Mouse (Mus musculus): ENCODE measurements around the gene Nelfe. TPM values are rescaled to one million over a fixed set of nuclear protein-coding genes. Genes with fewer than 3 reads are reported as not detected.

Gene Nelfe
- total and polyA plus RNA-seq, 2 experiments from 2014 or later, result 32.9 to 63.5 TPM

- Histone ChIP-seq H3K36me3 (ENCODE audit: insufficient read depth, low read length) (peaks cover 40% of the 10 kb centered on the region), H3K4me1 (ENCODE audit: insufficient read depth, low read length) (peaks cover 13% of the 10 kb centered on the region; the same call in 1 of the 2 replicates), H3K4me3 (ENCODE audit: low read length) (no peak overlapping the region), H3K9ac (replicated peaks; ENCODE audit: low read length) (no peak overlapping the region), H3K27me3 (ENCODE audit: insufficient read depth, low read length) (no peaks in the 10 kb centered on the region), H3K9me3 (ENCODE audit: low read length) (no peaks in the 10 kb centered on the region), H3K4me2 (ENCODE audit: low read depth, low read length) (no peak overlapping the region), H3K27ac (no peak overlapping the region)
- ATAC-seq (no peak), DNase-seq (ENCODE audit: low spot score) (no peak)
- no peak for TF ChIP-seq CTCF (IDR thresholded peaks at IDR 0.05; ENCODE audit: low read depth)
- 82% methylated on average over 6 of the region's 6 CpGs for WGBS
Observed at GRCm38 (mm10) chr17:34847192-34847591, 3.0 kb upstream of the Nelfe start.

GRCm38 (mm10) chr17:34847615-34848014 lies 2.6 kb upstream of the Nelfe start:
- 92% methylated on average over 7 of the region's 7 CpGs for WGBS
- Histone ChIP-seq H3K4me1 (ENCODE audit: insufficient read depth, low read length) (peaks cover 13% of the 10 kb centered on the region; the same call in 1 of the 2 replicates), H3K36me3 (ENCODE audit: insufficient read depth, low read length) (peaks cover 37% of the 10 kb centered on the region), H3K9ac (replicated peaks; ENCODE audit: low read length) (no peak overlapping the region), H3K4me3 (ENCODE audit: low read length) (no peak overlapping the region), H3K27me3 (ENCODE audit: insufficient read depth, low read length) (no peaks in the 10 kb centered on the region), H3K27ac (no peak overlapping the region), H3K9me3 (ENCODE audit: low read length) (no peaks in the 10 kb centered on the region), H3K4me2 (ENCODE audit: low read depth, low read length) (no peak overlapping the region)
- ATAC-seq (no peak), DNase-seq (ENCODE audit: low spot score) (no peak)
- no peak for TF ChIP-seq CTCF (IDR thresholded peaks at IDR 0.05; ENCODE audit: low read depth)

GRCm38 (mm10) chr17:34850517-34851125 lies 430 bp downstream of the Nelfe start:
- no peaks in the 10 kb centered on the region for H3K27me3 ChIP-seq (ENCODE audit: insufficient read depth, low read length)
- peaks cover 47% of the 10 kb centered on the region for H3K36me3 ChIP-seq (ENCODE audit: insufficient read depth, low read length)
- DNase-seq (ENCODE audit: low spot score) (no peak), ATAC-seq (no peak)
- peak overlapping the region; percentile 56; the same call in 1 of the 2 replicates for H3K27ac ChIP-seq
- peak overlapping the region; percentile 92 for H3K4me3 ChIP-seq (ENCODE audit: low read length)
- H3K9me3 ChIP-seq (ENCODE audit: low read length), result no peaks in the 10 kb centered on the region
- peak overlapping the region; percentile 71 for H3K9ac ChIP-seq (replicated peaks; ENCODE audit: low read length)
- peaks cover 13% of the 10 kb centered on the region; the same call in 1 of the 2 replicates for H3K4me1 ChIP-seq (ENCODE audit: insufficient read depth, low read length)
- TF ChIP-seq CTCF (IDR thresholded peaks at IDR 0.05; ENCODE audit: low read depth), result no peak
- WGBS, result 2% methylated on average over 25 of the region's 25 CpGs
- peak overlapping the region; percentile 88 for H3K4me2 ChIP-seq (ENCODE audit: low read depth, low read length)

- Histone ChIP-seq H3K4me3 (ENCODE audit: low read length) (no peak overlapping the region), H3K9me3 (ENCODE audit: low read length) (no peaks in the 10 kb centered on the region), H3K4me2 (ENCODE audit: low read depth, low read length) (no peak overlapping the region), H3K9ac (replicated peaks; ENCODE audit: low read length) (no peak overlapping the region), H3K36me3 (ENCODE audit: insufficient read depth, low read length) (peaks cover 39% of the 10 kb centered on the region), H3K27ac (no peak overlapping the region), H3K4me1 (ENCODE audit: insufficient read depth, low read length) (peaks cover 13% of the 10 kb centered on the region; the same call in 1 of the 2 replicates), H3K27me3 (ENCODE audit: insufficient read depth, low read length) (no peaks in the 10 kb centered on the region)
- no peak for ATAC-seq
- DNase-seq (ENCODE audit: low spot score), result no peak
- no peak for TF ChIP-seq CTCF (IDR thresholded peaks at IDR 0.05; ENCODE audit: low read depth)
- WGBS, result 83% methylated on average over 8 of the region's 8 CpGs
Observed at GRCm38 (mm10) chr17:34853511-34853910, 3.3 kb downstream of the Nelfe start.

GRCm38 (mm10) chr17:34854761-34855160 lies 4.6 kb downstream of the Nelfe start:
- 93% methylated on average over 3 of the region's 3 CpGs for WGBS
- no peaks in the 10 kb centered on the region for H3K27me3 ChIP-seq (ENCODE audit: insufficient read depth, low read length)
- no peak for DNase-seq (ENCODE audit: low spot score)
- no peak overlapping the region for H3K4me2 ChIP-seq (ENCODE audit: low read depth, low read length)
- H3K9me3 ChIP-seq (ENCODE audit: low read length), result no peaks in the 10 kb centered on the region
- H3K4me1 ChIP-seq (ENCODE audit: insufficient read depth, low read length), result peaks cover 9% of the 10 kb centered on the region; the same call in 1 of the 2 replicates
- ATAC-seq, result no peak
- no peak for TF ChIP-seq CTCF (IDR thresholded peaks at IDR 0.05; ENCODE audit: low read depth)
- no peak overlapping the region for H3K9ac ChIP-seq (replicated peaks; ENCODE audit: low read length)
- peaks cover 39% of the 10 kb centered on the region for H3K36me3 ChIP-seq (ENCODE audit: insufficient read depth, low read length)
- no peak overlapping the region for H3K27ac ChIP-seq
- H3K4me3 ChIP-seq (ENCODE audit: low read length), result no peak overlapping the region

GRCm38 (mm10) chr17:34855825-34856224 lies 5.6 kb downstream of the Nelfe start:
- Histone ChIP-seq H3K4me2 (ENCODE audit: low read depth, low read length) (no peak overlapping the region), H3K4me3 (ENCODE audit: low read length) (no peak overlapping the region), H3K9ac (replicated peaks; ENCODE audit: low read length) (no peak overlapping the region), H3K9me3 (ENCODE audit: low read length) (no peaks in the 10 kb centered on the region), H3K36me3 (ENCODE audit: insufficient read depth, low read length) (peaks cover 39% of the 10 kb centered on the region), H3K27me3 (ENCODE audit: insufficient read depth, low read length) (no peaks in the 10 kb centered on the region), H3K4me1 (ENCODE audit: insufficient read depth, low read length) (peaks cover 6% of the 10 kb centered on the region; the same call in 1 of the 2 replicates), H3K27ac (no peak overlapping the region)
- ATAC-seq, result 0 out of 2 replicates have a peak, but pooled peaks have one; percentile 16
- 44% methylated on average over 3 of the region's 3 CpGs for WGBS
- TF ChIP-seq CTCF (IDR thresholded peaks at IDR 0.05; ENCODE audit: low read depth), result peak; percentile 80
- peak; percentile 70 for DNase-seq (ENCODE audit: low spot score)

- H3K9ac ChIP-seq (replicated peaks; ENCODE audit: low read length), result no peak overlapping the region
- no peaks in the 10 kb centered on the region for H3K9me3 ChIP-seq (ENCODE audit: low read length)
- WGBS, result 85% methylated on average over 4 of the region's 4 CpGs
- H3K36me3 ChIP-seq (ENCODE audit: insufficient read depth, low read length), result peaks cover 31% of the 10 kb centered on the region
- no peaks in the 10 kb centered on the region for H3K4me1 ChIP-seq (ENCODE audit: insufficient read depth, low read length)
- H3K4me2 ChIP-seq (ENCODE audit: low read depth, low read length), result no peak overlapping the region
- H3K27ac ChIP-seq, result no peak overlapping the region
- no peaks in the 10 kb centered on the region for H3K27me3 ChIP-seq (ENCODE audit: insufficient read depth, low read length)
- ATAC-seq (no peak), DNase-seq (ENCODE audit: low spot score) (no peak)
- TF ChIP-seq CTCF (IDR thresholded peaks at IDR 0.05; ENCODE audit: low read depth), result no peak
- no peak overlapping the region for H3K4me3 ChIP-seq (ENCODE audit: low read length)
Observed at GRCm38 (mm10) chr17:34858670-34859069, 8.5 kb downstream of the Nelfe start.

Measured in hindbrain, postnatal 0 days (tissue).